Mouse (Mus musculus) kidney, embryonic 16.5 days (tissue): ENCODE data around the gene Tmc7. TPM values are rescaled to one million over a fixed set of nuclear protein-coding genes. Genes with fewer than 3 reads are reported as not detected.
A peak's percentile ranks its signal among the peaks of the same experiment; 100 is the strongest.

ENCODE experiments used
- ATAC-seq: fragments of 200-750 bp; cut with Nextera tagmentation; 2 replicates; pipeline ENCODE4 v1.8.0; 2017; ENCODE audit warnings: moderate TSS enrichment; ENCODE audit not compliant: low FRiP score, low TSS enrichment
- H3K27ac ChIP-seq: fragments of 300-500 bp; sonication (generic); 2 replicates; pipeline ENCODE4 v1.5.1; 2014; ENCODE audit warnings: low read length
- H3K27me3 ChIP-seq: fragments of 300-500 bp; sonication (generic); 2 replicates; pipeline ENCODE4 v1.6.1; 2014; ENCODE audit warnings: low read length, control low read depth, mixed read lengths; ENCODE audit not compliant: insufficient read depth
- H3K36me3 ChIP-seq: fragments of 300-500 bp; sonication (generic); 2 replicates; pipeline ENCODE4 v1.6.1; 2014; ENCODE audit warnings: low read length, control low read depth, mixed read lengths; ENCODE audit not compliant: insufficient read depth
- H3K4me1 ChIP-seq: fragments of 300-500 bp; sonication (generic); 2 replicates; pipeline ENCODE4 v1.6.1; 2014; ENCODE audit warnings: low read length, control low read depth, mixed read lengths; ENCODE audit not compliant: insufficient read depth
- H3K4me2 ChIP-seq: fragments of 300-500 bp; sonication (generic); replicated peaks from 2 replicates; pipeline ENCODE4 v1.6.1; 2014; ENCODE audit warnings: low read depth, low read length
- H3K4me3 ChIP-seq: fragments of 300-500 bp; sonication (generic); 2 replicates; pipeline ENCODE4 v1.5.1; 2014; ENCODE audit warnings: mild to moderate bottlenecking, low read length
- H3K9ac ChIP-seq: fragments of 300-500 bp; sonication (generic); replicated peaks from 2 replicates; pipeline ENCODE4 v1.6.1; 2014; ENCODE audit warnings: low read length
- H3K9me3 ChIP-seq: fragments of 300-500 bp; sonication (generic); 2 replicates; pipeline ENCODE4 v1.6.1; 2016; ENCODE audit warnings: low read length, control low read depth
- WGBS: fragments of 180-500 bp; shearing (Covaris S2); extraction: QIAGEN DNeasy Blood & Tissue Kit; methylation state at CpG from one replicate; pipeline ENCODE4 v1.1.7; 2014; 5-methylcytosine and 5-hydroxymethylcytosine counted together
- polyA plus RNA-seq: library from polyadenylated mRNA; unstranded; fragments of >200 nt; fragmentation: Nextera tagmentation; extraction: Ambion mirVana; gene quantifications from 2 replicates; pipeline ENCODE4 v1.2.1, GENCODE M21; 2015

Gene Tmc7
- 2.3 and 2.6 TPM in 2 replicates for polyA plus RNA-seq

DNA sequence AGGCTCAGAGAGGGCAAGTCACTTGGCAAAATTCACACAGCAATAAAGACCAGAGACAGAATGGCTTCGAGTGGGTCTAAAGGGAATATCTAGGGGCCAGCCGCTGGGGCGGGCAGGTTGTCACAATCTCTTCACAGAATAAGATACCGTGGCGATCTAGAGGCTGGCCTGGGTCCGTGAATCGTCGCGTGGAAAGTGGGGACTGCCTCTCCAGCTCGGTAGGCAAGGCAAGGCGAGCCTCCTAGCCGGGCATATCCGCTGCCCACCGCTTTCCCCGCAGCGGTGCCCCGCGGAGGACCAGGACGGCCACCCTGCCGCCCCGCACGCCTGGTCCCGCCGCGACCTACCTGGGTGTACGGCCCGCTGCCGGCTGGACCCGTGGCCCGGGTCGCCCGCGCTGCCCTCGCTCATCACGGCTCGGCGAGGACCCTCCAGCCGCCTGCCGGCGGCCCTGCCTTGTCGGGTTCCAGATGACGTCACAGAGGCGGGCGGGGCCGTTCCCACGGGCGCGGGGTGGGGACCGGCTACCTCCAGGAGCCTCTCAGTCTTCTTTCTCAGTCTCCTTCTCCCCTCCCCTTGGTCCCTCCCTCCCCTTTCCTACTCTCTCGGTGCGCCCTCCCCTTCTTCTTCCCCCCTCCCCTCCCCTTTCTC is at the start of gene Tmc7:
Gene Tmc7 (minus strand): TSS at position 480 of the 651 bp plus-strand sequence.
- Histone ChIP-seq H3K4me1 (no peaks in the 10 kb centered on the region), H3K36me3 (no peaks in the 10 kb centered on the region), H3K9me3 (no peaks in the 10 kb centered on the region), H3K27me3 (no peaks in the 10 kb centered on the region), H3K9ac (peak within 1 kb of the TSS; percentile 74), H3K27ac (no peak within 1 kb of the TSS), H3K4me3 (peak within 1 kb of the TSS; percentile 63), H3K4me2 (peak within 1 kb of the TSS; percentile 96)
- peak; percentile 88 for ATAC-seq
- WGBS, result under 1% methylated on average over 40 of the region's 51 CpGs

DNA sequence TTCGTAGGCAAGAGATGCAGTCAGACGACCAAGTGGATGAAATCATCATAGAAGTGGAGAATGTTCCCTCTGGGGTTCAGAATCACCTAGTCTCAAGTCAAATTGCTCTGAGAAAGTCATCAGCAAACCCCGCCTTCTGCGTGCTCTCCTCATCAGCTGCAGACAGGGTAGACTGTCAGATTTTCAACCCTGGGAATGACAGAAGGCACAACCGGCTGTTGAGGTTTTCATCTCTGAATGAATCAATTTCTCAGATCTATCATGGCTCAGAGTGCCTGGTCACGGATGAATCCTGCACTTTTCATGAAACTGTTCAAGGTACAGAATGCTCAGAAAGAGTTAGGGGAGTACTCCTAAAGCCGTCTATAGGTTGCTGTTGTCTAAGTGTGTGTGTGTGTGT is 49.4 kb upstream of the Tmc7 start:
- H3K4me1 ChIP-seq, result no peaks in the 10 kb centered on the region
- H3K36me3 ChIP-seq, result no peaks in the 10 kb centered on the region
- no peak overlapping the region for H3K4me2 ChIP-seq
- no peak overlapping the region for H3K9ac ChIP-seq
- H3K9me3 ChIP-seq, result no peaks in the 10 kb centered on the region
- no peak for ATAC-seq
- H3K27ac ChIP-seq, result no peak overlapping the region
- no peaks in the 10 kb centered on the region for H3K27me3 ChIP-seq
- 87% methylated on average over 7 of the region's 7 CpGs for WGBS
- no peak overlapping the region for H3K4me3 ChIP-seq

DNA sequence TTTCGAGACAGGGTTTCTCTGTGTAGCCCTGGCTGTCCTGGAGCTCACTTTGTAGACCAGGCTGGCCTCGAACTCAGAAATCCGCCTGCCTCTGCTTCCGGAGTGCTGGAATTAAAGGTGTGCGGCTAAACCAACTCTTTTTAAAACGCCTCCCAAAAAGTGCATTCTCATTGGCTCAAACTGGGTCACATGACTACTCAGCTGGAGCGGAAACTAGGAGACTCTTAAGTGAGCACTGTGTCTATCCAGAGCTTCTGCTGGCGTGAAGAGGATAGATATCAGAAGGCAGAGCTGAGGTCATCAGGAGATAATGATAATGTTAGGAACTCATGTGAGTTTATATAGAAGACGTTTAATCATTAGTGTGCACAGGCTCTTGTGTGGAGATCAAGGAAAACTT is 48.6 kb upstream of the Tmc7 start:
- WGBS, result 82% methylated on average over 9 of the region's 9 CpGs
- Histone ChIP-seq H3K36me3 (no peaks in the 10 kb centered on the region), H3K4me2 (no peak overlapping the region), H3K4me1 (no peaks in the 10 kb centered on the region), H3K27me3 (no peaks in the 10 kb centered on the region), H3K9me3 (no peaks in the 10 kb centered on the region), H3K27ac (no peak overlapping the region), H3K4me3 (no peak overlapping the region), H3K9ac (no peak overlapping the region)
- no peak for ATAC-seq

DNA sequence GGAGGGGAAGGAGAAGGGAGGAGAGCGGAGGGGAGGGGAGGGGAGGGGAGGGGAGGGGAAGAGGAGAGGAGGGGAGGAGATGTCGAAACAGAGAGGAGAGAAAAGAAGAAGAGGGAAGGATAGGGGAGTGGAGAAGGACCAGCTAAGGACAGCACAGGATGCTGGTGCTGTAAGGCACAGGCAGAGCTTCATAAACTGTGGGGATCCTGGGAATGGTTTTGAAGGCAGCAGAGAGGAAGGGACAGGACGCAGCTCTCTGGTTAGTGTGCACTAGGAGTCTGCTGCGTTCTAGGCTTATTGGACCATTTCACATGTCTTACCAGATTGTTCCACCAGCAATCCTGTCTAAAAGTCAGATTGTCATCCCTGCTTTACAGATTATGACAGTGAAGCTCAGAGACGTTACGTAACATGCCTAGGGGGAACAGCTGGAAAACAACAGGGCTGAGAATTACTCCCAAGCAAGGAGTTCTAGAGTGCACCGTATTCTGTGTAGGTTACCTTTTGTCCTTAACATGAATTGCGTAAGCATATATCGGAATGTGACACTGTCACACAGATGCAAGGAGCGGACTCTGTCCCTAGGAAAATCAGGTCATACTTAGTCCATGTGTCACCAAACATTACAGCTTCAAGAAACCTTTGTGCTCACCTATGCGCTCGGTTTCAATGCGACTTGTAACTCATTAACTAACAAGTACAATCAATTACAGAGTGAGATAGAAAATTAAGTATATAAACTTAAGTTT is 43.2 kb upstream of the Tmc7 start:
- no peaks in the 10 kb centered on the region for H3K9me3 ChIP-seq
- 72% methylated on average over 13 of the region's 13 CpGs for WGBS
- H3K4me2 ChIP-seq, result no peak overlapping the region
- H3K4me1 ChIP-seq, result peaks cover 4% of the 10 kb centered on the region; the same call in 1 of the 2 replicates
- no peak overlapping the region for H3K27ac ChIP-seq
- 0 out of 2 replicates have a peak, but pooled peaks have one; percentile 57 for ATAC-seq
- no peak overlapping the region for H3K4me3 ChIP-seq
- no peaks in the 10 kb centered on the region for H3K36me3 ChIP-seq
- H3K9ac ChIP-seq, result no peak overlapping the region
- H3K27me3 ChIP-seq, result no peaks in the 10 kb centered on the region

DNA sequence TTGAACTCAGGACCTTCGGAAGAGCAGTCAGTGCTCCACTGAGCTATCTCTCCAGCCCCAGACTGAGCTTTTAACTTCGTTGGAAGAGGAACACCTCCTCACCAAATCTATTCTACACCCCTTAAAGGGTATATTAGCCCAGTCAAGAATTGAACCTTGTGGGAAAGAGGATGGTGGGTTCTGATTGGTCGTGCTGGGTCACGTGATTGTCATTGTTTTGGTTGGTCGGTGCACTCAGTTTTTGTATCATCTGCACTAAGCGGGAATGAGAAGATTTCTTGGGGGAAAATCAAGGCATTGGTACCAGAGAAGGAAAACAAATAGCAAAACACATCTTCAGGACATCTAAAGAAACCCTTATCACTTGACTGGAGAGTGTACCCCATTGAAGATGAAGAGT is 36.6 kb upstream of the Tmc7 start:
- H3K4me1 ChIP-seq, result no peaks in the 10 kb centered on the region
- no peak overlapping the region for H3K27ac ChIP-seq
- H3K36me3 ChIP-seq, result no peaks in the 10 kb centered on the region
- no peak for ATAC-seq
- 86% methylated on average over 6 of the region's 6 CpGs for WGBS
- H3K4me2 ChIP-seq, result no peak overlapping the region
- no peak overlapping the region for H3K4me3 ChIP-seq
- no peak overlapping the region for H3K9ac ChIP-seq
- no peaks in the 10 kb centered on the region for H3K9me3 ChIP-seq
- no peaks in the 10 kb centered on the region for H3K27me3 ChIP-seq

DNA sequence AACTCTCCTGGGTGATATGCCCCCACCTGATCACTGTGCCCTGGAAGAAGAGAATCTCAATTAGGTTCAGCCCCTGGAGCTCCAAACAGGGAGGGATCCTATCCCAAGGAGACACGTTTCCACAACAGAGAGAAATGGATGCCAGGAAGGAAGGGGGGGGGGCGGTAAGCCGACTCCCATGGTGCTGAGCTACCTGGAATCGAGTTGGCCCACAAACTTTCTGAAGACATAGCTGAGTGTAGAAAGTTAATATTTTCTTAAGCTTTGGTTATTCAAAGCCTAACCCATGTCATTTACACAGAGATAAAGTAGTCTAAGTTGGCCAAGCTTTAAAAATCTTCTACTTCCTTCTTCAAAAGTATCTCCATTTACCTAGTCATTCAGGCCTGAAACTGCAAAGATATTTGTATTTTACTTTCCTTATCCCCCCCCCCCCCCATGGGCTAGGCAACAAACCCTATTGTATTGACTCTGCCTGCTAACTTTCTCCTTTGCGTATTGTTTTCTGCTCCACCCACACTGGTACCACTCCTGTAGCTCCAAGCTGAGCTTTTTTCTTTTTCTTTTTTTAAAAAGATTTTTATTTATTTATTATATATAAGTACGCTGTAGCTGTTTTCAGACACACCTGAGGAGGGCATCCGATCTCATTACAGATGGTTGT is 35.8 kb upstream of the Tmc7 start:
- no peaks in the 10 kb centered on the region for H3K27me3 ChIP-seq
- H3K4me1 ChIP-seq, result no peaks in the 10 kb centered on the region
- ATAC-seq, result no peak
- no peaks in the 10 kb centered on the region for H3K36me3 ChIP-seq
- H3K27ac ChIP-seq, result no peak overlapping the region
- H3K4me3 ChIP-seq, result no peak overlapping the region
- no peak overlapping the region for H3K9ac ChIP-seq
- H3K4me2 ChIP-seq, result no peak overlapping the region
- no peaks in the 10 kb centered on the region for H3K9me3 ChIP-seq
- 83% methylated on average over 7 of the region's 7 CpGs for WGBS

DNA sequence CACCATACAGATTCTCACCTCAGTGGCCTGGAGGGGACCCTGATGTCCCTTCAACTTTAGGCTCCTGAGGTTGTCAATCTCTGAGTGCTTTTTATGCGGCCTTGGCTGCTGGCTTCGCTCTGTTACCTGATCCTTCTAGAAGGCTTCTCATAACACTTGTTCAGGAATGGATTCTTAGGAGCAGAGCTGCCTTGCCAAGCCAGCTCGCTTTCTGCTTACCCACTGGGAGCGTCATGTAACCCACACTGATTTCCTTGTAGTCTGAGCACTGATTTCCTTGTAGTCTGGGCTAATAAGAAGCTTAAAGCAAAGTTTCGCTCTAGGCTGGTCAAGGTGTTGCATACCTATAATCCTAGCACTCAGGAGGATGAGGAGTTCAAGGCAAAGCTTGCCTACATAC is 33.6 kb upstream of the Tmc7 start:
- 73% methylated on average over 5 of the region's 5 CpGs for WGBS
- no peaks in the 10 kb centered on the region for H3K36me3 ChIP-seq
- no peak for ATAC-seq
- no peaks in the 10 kb centered on the region for H3K9me3 ChIP-seq
- no peak overlapping the region for H3K4me3 ChIP-seq
- H3K9ac ChIP-seq, result no peak overlapping the region
- H3K27ac ChIP-seq, result no peak overlapping the region
- H3K4me2 ChIP-seq, result no peak overlapping the region
- no peaks in the 10 kb centered on the region for H3K27me3 ChIP-seq
- no peaks in the 10 kb centered on the region for H3K4me1 ChIP-seq

DNA sequence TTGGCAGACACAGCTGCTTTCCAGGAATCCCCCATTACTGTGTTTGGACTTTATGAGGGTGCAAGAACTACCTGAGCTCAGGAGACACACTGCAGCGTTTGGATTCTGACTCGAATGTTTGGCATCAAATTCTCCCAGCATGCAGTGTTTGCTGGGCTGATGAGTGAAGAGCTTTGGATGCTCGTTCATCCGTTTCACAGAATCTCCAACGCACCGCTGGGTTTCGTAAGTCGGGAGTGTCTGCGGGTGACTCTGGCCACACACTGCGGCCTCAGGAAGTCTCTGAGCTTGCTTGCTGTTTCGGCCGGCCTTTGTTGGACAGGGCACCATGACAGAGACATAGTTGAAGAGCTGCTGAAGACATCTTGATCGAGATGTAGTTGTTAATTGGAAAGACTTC is 29.5 kb upstream of the Tmc7 start:
- Histone ChIP-seq H3K27me3 (no peaks in the 10 kb centered on the region), H3K4me2 (no peak overlapping the region), H3K27ac (no peak overlapping the region), H3K36me3 (no peaks in the 10 kb centered on the region), H3K9me3 (no peaks in the 10 kb centered on the region), H3K4me3 (no peak overlapping the region), H3K4me1 (no peaks in the 10 kb centered on the region), H3K9ac (no peak overlapping the region)
- WGBS, result 40% methylated on average over 13 of the region's 13 CpGs
- no peak for ATAC-seq

DNA sequence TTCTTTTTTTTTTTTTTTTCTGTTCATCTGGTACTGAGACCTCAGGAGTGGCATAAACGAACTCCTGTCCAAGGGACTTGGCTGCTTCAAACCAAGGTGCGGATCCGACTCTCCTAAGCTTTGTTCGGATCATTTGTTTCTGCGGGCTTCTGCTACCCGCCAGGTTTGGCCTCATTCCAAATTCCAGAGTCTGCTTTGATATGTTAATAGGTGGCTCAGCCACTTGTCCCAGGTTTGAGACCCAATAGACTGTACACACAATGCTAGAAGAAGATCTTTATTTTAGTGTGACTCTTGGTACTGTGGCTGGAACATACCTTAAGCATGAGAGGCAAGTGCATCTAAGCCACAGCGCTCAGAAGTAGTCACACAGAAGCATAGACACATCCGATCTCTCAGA is 27.4 kb upstream of the Tmc7 start:
- no peak overlapping the region for H3K4me3 ChIP-seq
- ATAC-seq, result peak; percentile 54; the same call in 1 of the 2 replicates
- 64% methylated on average over 8 of the region's 8 CpGs for WGBS
- H3K4me2 ChIP-seq, result no peak overlapping the region
- H3K4me1 ChIP-seq, result no peaks in the 10 kb centered on the region
- no peaks in the 10 kb centered on the region for H3K36me3 ChIP-seq
- no peak overlapping the region for H3K9ac ChIP-seq
- no peaks in the 10 kb centered on the region for H3K27me3 ChIP-seq
- no peaks in the 10 kb centered on the region for H3K9me3 ChIP-seq
- no peak overlapping the region for H3K27ac ChIP-seq
